Mouse (Mus musculus) erythroid progenitor cell, adult 5-6 weeks (primary cell): ENCODE measurements around the gene Dnaja4. TPM values are rescaled to one million over a fixed set of nuclear protein-coding genes. Genes with fewer than 3 reads are reported as not detected.
"Not testable (repeated sequence)": the region's sequence is repeated elsewhere in the genome, so short reads cannot be mapped to it uniquely, and the experiment has no call there.

Source experiments
- ATAC-seq: replicated peaks from 2 replicates; pipeline ENCODE4 v1.8.0; 2016; ENCODE audit warnings: moderate number of reproducible peaks, mild to moderate bottlenecking, moderate TSS enrichment, inconsistent platforms; ENCODE audit not compliant: poor library complexity, low FRiP score, severe bottlenecking
- total RNA-seq, 2 experiments: library from RNA; stranded (forward) in 1 of 2; stranded (reverse) in 1 of 2; fragments of 150-400 nt in 1 of 2; fragments of 186-747, 209-891 nt in 1 of 2; gene quantifications; 2 replicates each; pipeline versions ENCODE4 v1.2.3 to v1.2.4; 2015 to 2017; ENCODE audit warnings: low replicate concordance in 2 of 2

The Dnaja4 gene
- total RNA-seq (2015; ENCODE audit: low replicate concordance) (52.8 and 59.1 TPM in 2 replicates), total RNA-seq (2017; ENCODE audit: low replicate concordance) (59.7 and 67.0 TPM in 2 replicates)

DNA sequence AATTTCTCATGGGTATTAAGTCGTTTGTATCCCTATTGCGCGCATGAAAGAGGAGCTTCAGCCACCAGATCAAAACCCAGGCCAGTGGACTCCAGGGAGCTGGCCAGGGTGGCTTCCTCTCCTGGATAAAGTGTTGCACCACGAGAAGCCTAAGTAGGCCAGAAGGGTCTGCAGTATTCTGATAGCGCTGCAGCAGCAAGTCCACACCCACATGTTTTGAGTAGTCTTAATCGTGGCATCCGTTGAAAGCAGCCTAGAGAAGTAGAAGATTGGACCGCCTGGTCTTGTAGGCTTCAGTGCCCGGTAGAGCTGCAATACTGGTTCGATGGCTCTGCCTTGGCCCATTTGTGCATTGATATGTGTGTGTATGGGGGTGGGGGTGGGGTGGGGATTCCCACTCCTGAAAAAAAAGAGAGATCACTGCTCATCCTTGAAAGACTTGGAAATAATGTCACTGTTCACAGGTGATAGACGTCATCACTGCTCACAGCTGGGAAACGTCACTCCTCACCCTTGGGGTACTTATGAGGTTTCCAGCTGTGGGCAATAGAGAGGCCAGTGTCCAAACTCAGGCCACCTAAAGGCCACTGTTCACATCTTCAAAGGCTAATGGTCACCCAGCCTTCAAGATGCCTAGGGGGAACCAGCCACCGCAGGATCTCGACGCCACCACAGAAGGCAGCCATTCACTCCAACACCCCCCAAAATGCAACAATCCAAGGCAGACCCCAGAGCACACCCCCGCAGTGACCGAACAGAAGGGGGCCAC is at the start of gene Dnaja4:
Gene Dnaja4 (plus strand): TSS at position 556 of the 769 bp plus-strand sequence.
- peak; percentile 85 for ATAC-seq

- ATAC-seq, result no peak
Observed at GRCm38 (mm10) chr9:54649360-54649759, 49.3 kb upstream of the Dnaja4 start.

DNA sequence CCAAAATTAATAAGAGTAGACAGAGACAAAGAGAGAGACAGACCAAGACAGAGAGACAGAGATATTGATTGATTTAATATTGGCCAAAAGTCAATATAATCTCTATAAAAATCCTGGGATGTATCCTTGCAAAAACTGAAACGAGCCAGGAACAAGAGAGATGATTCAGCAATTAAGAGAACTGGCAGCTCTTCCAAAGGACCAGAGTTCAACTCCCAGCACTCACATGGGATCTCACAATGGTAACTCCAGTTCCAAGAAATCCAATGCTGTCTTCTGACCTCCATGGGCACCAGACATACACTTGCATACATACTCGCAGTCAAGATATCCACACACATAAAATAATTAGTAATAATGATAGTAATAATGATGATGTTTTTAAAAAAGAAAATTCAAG is 45.9 kb upstream of the Dnaja4 start:
- ATAC-seq, result no peak

- ATAC-seq, result no peak
Observed at GRCm38 (mm10) chr9:54655846-54656245, 42.8 kb upstream of the Dnaja4 start.

DNA sequence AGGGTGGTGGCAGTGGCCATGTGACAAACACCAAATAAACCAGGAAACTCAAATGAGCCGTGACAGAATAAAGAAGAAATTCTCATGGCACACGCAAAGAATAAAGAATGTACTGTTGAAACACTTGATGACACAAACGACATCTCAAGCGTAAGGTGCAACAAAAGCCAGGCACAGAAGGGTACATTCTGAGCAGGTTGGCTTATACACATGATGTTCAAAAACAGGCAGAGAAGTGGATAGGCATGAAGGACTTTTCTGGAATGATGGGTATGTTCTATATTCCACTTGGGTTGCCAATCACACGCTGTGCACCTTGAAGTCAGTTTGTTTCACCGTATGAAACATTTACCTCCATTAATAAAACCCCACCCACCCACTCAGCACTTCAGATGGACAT is 42.3 kb upstream of the Dnaja4 start:
- ATAC-seq, result no peak

DNA sequence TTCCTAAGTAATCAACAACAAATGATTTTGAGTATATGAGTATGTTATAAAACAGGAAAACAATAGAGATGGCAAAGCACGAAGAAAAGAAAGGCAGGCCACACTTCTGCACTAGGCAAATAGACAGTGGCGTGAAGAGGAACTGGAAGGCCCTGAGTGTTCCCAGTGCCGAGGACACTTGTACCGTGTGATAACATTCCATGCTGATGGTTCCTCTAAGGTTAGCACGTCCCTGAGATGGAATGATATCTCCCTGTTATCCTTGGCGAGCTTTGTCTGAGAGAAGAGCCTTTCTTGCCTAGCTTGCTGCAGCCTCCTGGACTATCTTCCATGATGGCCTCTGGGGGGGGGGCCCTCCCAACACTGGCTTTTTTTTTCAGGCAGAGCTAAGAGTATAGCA is 39.9 kb upstream of the Dnaja4 start:
- no peak for ATAC-seq

- no peak for ATAC-seq
Observed at GRCm38 (mm10) chr9:54661605-54662377, 36.9 kb upstream of the Dnaja4 start, which contains the start of gene Acsbg1. TSS of gene Acsbg1 (minus strand) at chr9:54661870.

DNA sequence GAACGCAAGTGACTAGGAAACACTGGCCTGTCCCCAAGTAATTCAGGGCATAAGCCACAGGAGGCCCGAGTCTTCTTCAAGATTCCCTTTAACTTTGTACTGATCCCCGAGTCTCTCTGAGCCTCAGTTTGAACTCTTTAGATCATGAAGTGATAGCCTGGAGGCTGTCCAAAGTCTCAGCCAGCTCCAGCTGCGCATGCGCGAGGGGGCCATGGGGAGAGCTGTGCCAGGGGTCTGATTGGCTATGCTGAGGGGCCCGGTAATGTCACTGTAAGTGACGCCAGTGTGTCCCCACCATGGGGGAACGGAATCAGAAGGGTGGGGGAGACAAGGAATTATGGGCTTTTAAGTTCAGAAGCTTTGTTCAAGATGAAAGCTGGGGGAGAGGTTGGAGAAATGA is 34.3 kb upstream of the Dnaja4 start:
- no peak for ATAC-seq

GRCm38 (mm10) chr9:54666116-54666515 is 32.6 kb upstream of the Dnaja4 start:
- no peak for ATAC-seq

GRCm38 (mm10) chr9:54668455-54668854 is 30.2 kb upstream of the Dnaja4 start:
- ATAC-seq, result no peak

GRCm38 (mm10) chr9:54671962-54672361 is 26.7 kb upstream of the Dnaja4 start:
- ATAC-seq, result no peak

- ATAC-seq, result no peak
Observed at GRCm38 (mm10) chr9:54673887-54674286, 24.8 kb upstream of the Dnaja4 start.

- ATAC-seq, result peak; percentile 91
Observed at GRCm38 (mm10) chr9:54676531-54676986, 22.1 kb upstream of the Dnaja4 start.

DNA sequence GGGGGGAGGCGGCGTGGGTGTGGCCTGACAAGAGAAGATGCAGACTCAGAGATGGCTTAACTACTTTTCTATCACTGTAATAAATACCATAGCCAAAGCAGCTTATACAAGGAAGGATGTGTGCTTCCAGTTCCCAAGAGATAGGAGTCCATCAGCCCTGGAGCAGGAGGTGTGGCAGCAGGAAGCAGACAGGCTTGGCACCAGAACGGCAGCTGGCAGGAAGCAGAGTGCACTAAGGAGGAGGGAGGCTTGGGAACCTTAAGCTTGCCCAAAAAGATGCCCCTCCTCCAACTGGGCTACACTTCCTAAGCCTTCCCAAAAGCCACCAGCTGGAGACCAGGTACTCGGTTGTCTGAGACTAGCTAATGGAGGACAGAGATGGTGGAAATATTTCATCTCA is 15.8 kb upstream of the Dnaja4 start:
- ATAC-seq, result no peak

- ATAC-seq, result no peak
Observed at GRCm38 (mm10) chr9:54683814-54684605, 14.7 kb upstream of the Dnaja4 start.

GRCm38 (mm10) chr9:54687246-54688236 is 11.1 kb upstream of the Dnaja4 start:
- no peak for ATAC-seq

DNA sequence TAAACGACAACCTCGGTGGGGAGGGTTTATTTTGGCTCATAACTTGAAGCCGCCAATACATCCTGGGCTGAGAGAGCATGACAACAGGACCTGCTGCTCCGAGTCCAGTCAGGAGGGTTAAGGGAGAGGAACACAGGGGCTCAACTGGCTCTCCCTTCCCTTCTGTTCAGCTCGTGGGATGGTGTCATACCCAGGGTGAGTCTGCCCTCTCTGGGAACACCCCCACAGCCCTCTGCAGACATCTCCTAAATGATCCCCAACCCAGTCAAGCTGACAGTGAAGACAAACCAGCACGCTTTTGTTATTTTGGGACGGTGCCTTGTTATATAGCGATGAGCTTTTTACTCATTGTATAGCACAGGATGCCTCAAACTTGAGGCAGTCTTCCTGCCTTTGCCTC is 9.2 kb upstream of the Dnaja4 start:
- ATAC-seq, result no peak

DNA sequence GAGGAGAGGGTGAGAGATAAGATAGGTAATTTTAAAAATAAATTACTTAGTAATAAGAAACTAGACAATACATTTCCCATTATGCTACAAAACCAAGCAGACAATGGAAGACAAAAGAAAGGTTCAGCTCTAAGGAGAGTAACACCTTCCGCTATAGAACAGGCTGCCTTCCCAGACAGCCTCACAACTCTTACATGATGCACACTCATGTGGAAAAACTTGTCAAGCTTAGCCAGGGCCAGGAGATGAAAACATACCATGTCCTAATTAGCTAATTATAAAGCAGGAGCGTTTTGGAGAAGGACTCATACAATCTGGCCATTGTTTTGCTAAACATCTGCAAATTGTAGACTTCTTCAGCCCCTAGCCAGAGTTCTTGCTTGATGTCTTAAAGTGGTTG is 8.0 kb upstream of the Dnaja4 start:
- ATAC-seq, result not testable (repeated sequence)

GRCm38 (mm10) chr9:54691241-54691805 is 7.3 kb upstream of the Dnaja4 start:
- peak; percentile 73 for ATAC-seq
